Mouse (Mus musculus) CH12.LX (cell line): ENCODE measurements around the gene Gm37240. TPM values are rescaled to one million over a fixed set of nuclear protein-coding genes. Genes with fewer than 3 reads are reported as not detected.

Source experiments
- DNase-seq: peaks from one replicate; pipeline ENCODE4 v3.0.0-alpha.2; 2013; ENCODE audit errors: extremely low read depth
- H3K27ac ChIP-seq: 2 replicates; pipeline ENCODE4 v1.5.1; 2012; ENCODE audit warnings: low read depth, mild to moderate bottlenecking, control low read depth, moderate library complexity; ENCODE audit not compliant: insufficient read depth
- H3K27me3 ChIP-seq: replicated peaks from 2 replicates; pipeline ENCODE3; 2012; ENCODE audit warnings: inconsistent platforms
- H3K36me3 ChIP-seq, 2 experiments: replicated peaks in 1 of 2; 2 replicates each; pipeline versions ENCODE3 to v1.6.1; 2012; ENCODE audit warnings: inconsistent platforms in 1 of 2, low read length in 1 of 2, mild to moderate bottlenecking in 1 of 2, mixed read lengths in 1 of 2, moderate library complexity in 1 of 2; ENCODE audit not compliant: control insufficient read depth in 1 of 2, insufficient read depth in 1 of 2
- H3K4me1 ChIP-seq, 2 experiments: 2 replicates each; pipeline ENCODE4 v1.6.1; 2012; ENCODE audit warnings: inconsistent platforms in 1 of 2, moderate library complexity in 1 of 2; ENCODE audit not compliant: insufficient read depth in 2 of 2, control insufficient read depth in 1 of 2
- H3K4me2 ChIP-seq: 2 replicates; pipeline ENCODE4 v1.6.1; 2012; ENCODE audit warnings: low read depth, mild to moderate bottlenecking, control low read depth; ENCODE audit not compliant: poor library complexity, insufficient read depth, severe bottlenecking
- H3K4me3 ChIP-seq, 3 experiments: fragments of 150-350 bp in 1 of 3; sonication (generic) in 1 of 3; replicated peaks in 1 of 3; 2 replicates each; pipeline versions ENCODE3 to v1.5.1; 2011 to 2012; ENCODE audit warnings: low read depth in 2 of 3, low read length in 2 of 3, mild to moderate bottlenecking in 2 of 3, moderate library complexity in 2 of 3, control low read depth in 1 of 3, improper control_type of control experiment in 1 of 3, inconsistent platforms in 1 of 3, mixed read lengths in 1 of 3; ENCODE audit not compliant: poor library complexity in 1 of 3
- H3K79me2 ChIP-seq: replicated peaks from 2 replicates; pipeline ENCODE4 v1.6.1; 2012; ENCODE audit warnings: mild to moderate bottlenecking, moderate library complexity; ENCODE audit not compliant: control insufficient read depth, poor library complexity, insufficient read depth, severe bottlenecking; ENCODE audit errors: extremely low read depth
- H3K9ac ChIP-seq: 2 replicates; pipeline ENCODE4 v1.6.1; 2012; ENCODE audit warnings: low read depth, mild to moderate bottlenecking, control low read depth, moderate library complexity; ENCODE audit not compliant: insufficient read depth
- H3K9me3 ChIP-seq: replicated peaks from 2 replicates; pipeline ENCODE3; 2012; ENCODE audit warnings: low read length, inconsistent platforms, mixed read lengths
- CHD2 ChIP-seq: IDR thresholded peaks from 2 replicates; pipeline ENCODE4 v1.6.1; 2011; ENCODE audit warnings: low read length, improper control_type of control experiment
- E2F4 ChIP-seq: IDR thresholded peaks from 2 replicates; pipeline ENCODE4 v1.6.1; 2011; ENCODE audit warnings: low read depth, low read length, improper control_type of control experiment; ENCODE audit not compliant: insufficient replicate concordance
- ELF1 ChIP-seq: IDR thresholded peaks from 2 replicates; pipeline ENCODE4 v1.6.1; 2014; ENCODE audit warnings: low read depth, mild to moderate bottlenecking, inconsistent platforms, low read length, improper control_type of control experiment
- EP300 ChIP-seq: IDR thresholded peaks from 2 replicates; pipeline ENCODE4 v1.6.1; 2011; ENCODE audit warnings: low read length, improper control_type of control experiment
- ETS1 ChIP-seq: conservative IDR thresholded peaks from 2 replicates; pipeline ENCODE4 v1.6.1; 2012; ENCODE audit warnings: low read depth, mild to moderate bottlenecking, inconsistent platforms, low read length, improper control_type of control experiment, moderate library complexity
- HCFC1 ChIP-seq: IDR thresholded peaks from 2 replicates; pipeline ENCODE4 v1.6.1; 2012; ENCODE audit warnings: low read depth, mild to moderate bottlenecking, inconsistent platforms, low read length, improper control_type of control experiment
- MAFK ChIP-seq: IDR thresholded peaks from 2 replicates; pipeline ENCODE4 v1.6.1; 2011; ENCODE audit warnings: low read length, improper control_type of control experiment; ENCODE audit not compliant: insufficient replicate concordance
- MAX ChIP-seq: IDR thresholded peaks from 2 replicates; pipeline ENCODE4 v1.6.1; 2011; ENCODE audit warnings: low read length, improper control_type of control experiment
- MAZ ChIP-seq: IDR thresholded peaks from 2 replicates; pipeline ENCODE4 v1.6.1; 2012; ENCODE audit warnings: low read depth, mild to moderate bottlenecking, inconsistent platforms, low read length, improper control_type of control experiment, moderate library complexity
- MXI1 ChIP-seq: IDR thresholded peaks from 2 replicates; pipeline ENCODE4 v1.6.1; 2011; ENCODE audit warnings: mild to moderate bottlenecking, low read depth, low read length, improper control_type of control experiment
- MYC ChIP-seq: IDR thresholded peaks from 2 replicates; pipeline ENCODE4 v1.6.1; 2011; ENCODE audit warnings: low read depth, mild to moderate bottlenecking, improper control_type of control experiment, low read length
- NELFE ChIP-seq: IDR thresholded peaks from 2 replicates; pipeline ENCODE4 v1.6.1; 2011; ENCODE audit warnings: low read depth, low read length, improper control_type of control experiment
- PAX5 ChIP-seq: IDR thresholded peaks from 2 replicates; pipeline ENCODE4 v1.6.1; 2012; ENCODE audit warnings: low read length, inconsistent platforms, mixed read lengths
- POLR2AphosphoS2 ChIP-seq: IDR thresholded peaks from 2 replicates; pipeline ENCODE4 v1.6.1; 2011; ENCODE audit warnings: low read depth, low read length, improper control_type of control experiment
- SMC3 ChIP-seq: IDR thresholded peaks from 2 replicates; pipeline ENCODE4 v1.6.1; 2011; ENCODE audit warnings: low read depth, low read length, improper control_type of control experiment
- TCF12 ChIP-seq: IDR thresholded peaks from 2 replicates; pipeline ENCODE4 v1.6.1; 2014; ENCODE audit warnings: low read depth, mild to moderate bottlenecking, inconsistent platforms, low read length, improper control_type of control experiment
- UBTF ChIP-seq: IDR thresholded peaks from 2 replicates; pipeline ENCODE4 v1.6.1; 2012; ENCODE audit warnings: low read depth, mild to moderate bottlenecking, inconsistent platforms, low read length, improper control_type of control experiment, moderate library complexity
- USF1 ChIP-seq: IDR thresholded peaks from 2 replicates; pipeline ENCODE4 v1.6.1; 2014; ENCODE audit warnings: low read depth, mild to moderate bottlenecking, inconsistent platforms, low read length, improper control_type of control experiment
- ZKSCAN1 ChIP-seq: IDR thresholded peaks from 2 replicates; pipeline ENCODE4 v1.6.1; 2012; ENCODE audit warnings: low read depth, inconsistent platforms, low read length, improper control_type of control experiment, borderline replicate concordance
- ZNF384 ChIP-seq: IDR thresholded peaks from 2 replicates; pipeline ENCODE4 v1.6.1; 2012; ENCODE audit warnings: low read depth, low read length, improper control_type of control experiment, inconsistent platforms
- dilution Hi-C: fragments of 300-500 bp; cut with MboI; formaldehyde crosslinking; loops from 2 replicates; pipeline ENCODE4 v1.14.3; 2020; ENCODE audit warnings: low sequenced_read_pairs; ENCODE audit not compliant: extremely low pct_unique_long_range_greater_than_20kb, extremely low pct_ligation_motif_present
- in situ Hi-C: fragments of 300-500 bp; cut with MboI; formaldehyde crosslinking; loops from 3 replicates; pipeline ENCODE4 v1.14.3; 2019; ENCODE audit warnings: low sequenced_read_pairs, low pct_ligation_motif_present, low pct_unique_long_range_greater_than_20kb, mixed read lengths
- polyA plus RNA-seq: library from polyadenylated mRNA; unstranded; fragments of >175 nt; gene quantifications from 2 replicates; pipeline ENCODE4 v1.2.1, GENCODE M21; 2012; ENCODE audit warnings: low read depth; ENCODE audit not compliant: insufficient read length
- total RNA-seq, 2 experiments: library from RNA; depleted of rRNA; stranded (reverse); fragments of 300-350 nt in 1 of 2; fragments of >200 nt in 1 of 2; gene quantifications; 2 replicates each; pipeline ENCODE4 v1.2.3; 2012 to 2014

Gene Gm37240
- total and polyA plus RNA-seq, 3 experiments = 0.08 to 0.19 (median 0.14) TPM

- H3K9me3 ChIP-seq = no peaks in the 10 kb centered on the region
- no peak for TF ChIP-seq ZNF384
- no peak for TF ChIP-seq MAX
- no peak for TF ChIP-seq E2F4
- TF ChIP-seq POLR2AphosphoS2 = no peak
- TF ChIP-seq ETS1 = no peak
- TF ChIP-seq TCF12 = no peak
- no peak for TF ChIP-seq NELFE
- TF ChIP-seq USF1 = no peak
- no peak for TF ChIP-seq MYC
- no peak for TF ChIP-seq SMC3
- no peak for TF ChIP-seq HCFC1
- TF ChIP-seq ELF1 = no peak
- H3K4me2 ChIP-seq = no peak overlapping the region
- peaks cover 16 to 57% of the 10 kb centered on the region in 2 experiments for H3K36me3 ChIP-seq
- in situ Hi-C loops (no loop called here), dilution Hi-C loops (no loop called here)
- no peak overlapping the region for H3K9ac ChIP-seq
- no peak overlapping the region for H3K27ac ChIP-seq
- DNase-seq = no peak
- H3K79me2 ChIP-seq = no peaks in the 10 kb centered on the region; the same call in 1 of the 2 replicates
- H3K4me1 ChIP-seq = no peaks in the 10 kb centered on the region
- H3K27me3 ChIP-seq = no peaks in the 10 kb centered on the region
- no peak overlapping the region for H3K4me3 ChIP-seq
Measured at GRCm38 (mm10) chr3:85592067-85592466, 295.3 kb downstream of the Gm37240 start.

- DNase-seq = no peak
- TF ChIP-seq MAZ = no peak
- no peak for TF ChIP-seq EP300
- TF ChIP-seq ZKSCAN1 = no peak
- no peak for TF ChIP-seq PAX5
- no peak for TF ChIP-seq UBTF
- no peak for TF ChIP-seq NELFE
- TF ChIP-seq MXI1 = no peak
- TF ChIP-seq POLR2AphosphoS2 = no peak
- TF ChIP-seq MAFK = no peak
- no peak for TF ChIP-seq MAX
- no peak for TF ChIP-seq HCFC1
- no peak for TF ChIP-seq CHD2
- Histone ChIP-seq H3K36me3 (peaks cover 12 to 63% of the 10 kb centered on the region in 2 experiments), H3K4me3 (no peak overlapping the region), H3K27me3 (no peaks in the 10 kb centered on the region), H3K4me2 (no peak overlapping the region), H3K4me1 (no peaks in the 10 kb centered on the region), H3K27ac (no peak overlapping the region), H3K9me3 (no peaks in the 10 kb centered on the region), H3K9ac (no peak overlapping the region), H3K79me2 (no peaks in the 10 kb centered on the region; the same call in 1 of the 2 replicates)
- dilution Hi-C loops = no loop called here
- in situ Hi-C loops = no loop called here
Measured at GRCm38 (mm10) chr3:85590090-85590754, 297.1 kb downstream of the Gm37240 start.
